9 mouse cellular contexts compared by ENCODE assay signal in genomic region chr15:103216052-103216451, GRCm38 (mm10). TPM values are rescaled to one million over a fixed set of nuclear protein-coding genes. Genes with fewer than 3 reads are reported as not detected.
DNase-seq lines count a peak whose midpoint lies in the region; ATAC-seq and TF ChIP-seq lines count a peak whose summit lies in the region.
"Had no signal": no experiment of that assay in that cellular context is flagged by ENCODE, and none has a peak within 500 bp of the region (broad histone marks: within the 10 kb centered on the region; RNA-seq: fewer than 3 reads in every experiment).

No protein-coding gene starts in this region.

- H3K9ac ChIP-seq in lung, embryonic 14.5 days: peak overlapping the region; percentile 46; the same call in 1 of the 2 replicates
- no peak overlapping the region for H3K9ac ChIP-seq in limb, embryonic 11.5 days (ENCODE audit: low read length)

- peaks cover 9% of the 10 kb centered on the region; the same call in 1 of the 2 replicates for H3K4me1 ChIP-seq in lung, embryonic 14.5 days (ENCODE audit: insufficient read depth)
- H3K4me1 ChIP-seq in forebrain, embryonic 10.5 days: peaks cover 51% of the 10 kb centered on the region
- peaks cover 12% of the 10 kb centered on the region for H3K4me1 ChIP-seq in limb, embryonic 11.5 days (ENCODE audit: control insufficient read depth, insufficient read depth, low read length)

- H3K9me3 ChIP-seq in lung, embryonic 14.5 days (ENCODE audit: low read depth, low read length): no peaks in the 10 kb centered on the region
- H3K9me3 ChIP-seq in forebrain, embryonic 10.5 days: no peaks in the 10 kb centered on the region
- H3K9me3 ChIP-seq in limb, embryonic 11.5 days (ENCODE audit: control insufficient read depth, low read length): no peaks in the 10 kb centered on the region

- H3K27me3 ChIP-seq in lung, embryonic 14.5 days (ENCODE audit: insufficient read depth, low read length): no peaks in the 10 kb centered on the region
- H3K27me3 ChIP-seq in forebrain, embryonic 10.5 days (ENCODE audit: poor library complexity, severe bottlenecking): no peaks in the 10 kb centered on the region
- no peaks in the 10 kb centered on the region for H3K27me3 ChIP-seq in limb, embryonic 11.5 days (ENCODE audit: control insufficient read depth, insufficient read depth, low read length)

- no peak for DNase-seq in lung, embryonic 14.5 days
- no peak for DNase-seq in lung, postnatal 14 days
- no peak for DNase-seq in forebrain, embryonic 10.5 days (ENCODE audit: extremely low spot score, low spot score)
- DNase-seq in limb, embryonic 11.5 days (ENCODE audit: low spot score): no peak
- DNase-seq in retina, postnatal 1 day: peak; percentile 11
- DNase-seq in layer of hippocampus, postnatal 10 days (ENCODE audit: low spot score in 2 of 2): no peak
- DNase-seq in thymus, postnatal 14 days: no peak
- DNase-seq: adrenal gland, adult 8-10 months had no signal

- H3K36me3 ChIP-seq in lung, embryonic 14.5 days (ENCODE audit: insufficient read depth): peaks cover 22% of the 10 kb centered on the region
- peaks cover 48% of the 10 kb centered on the region for H3K36me3 ChIP-seq in forebrain, embryonic 10.5 days (replicated peaks)
- H3K36me3 ChIP-seq in limb, embryonic 11.5 days (ENCODE audit: control insufficient read depth, insufficient read depth, low read length): peaks cover 6% of the 10 kb centered on the region; the same call in 1 of the 2 replicates

- ATAC-seq in lung, embryonic 14.5 days (ENCODE audit: insufficient read depth): peak; percentile 12; the same call in 1 of the 2 replicates
- ATAC-seq in limb, embryonic 11.5 days (ENCODE audit: insufficient number of reproducible peaks, low FRiP score, low TSS enrichment, low read depth): no peak

- H3K4me3 ChIP-seq in lung, embryonic 14.5 days (ENCODE audit: low read depth, low read length): peak overlapping the region; percentile 40; the same call in 1 of the 2 replicates
- peak overlapping the region; percentile 52 for H3K4me3 ChIP-seq in forebrain, embryonic 10.5 days
- H3K4me3 ChIP-seq in limb, embryonic 11.5 days (ENCODE audit: low read depth, low read length): no peak overlapping the region

- H3K27ac ChIP-seq in lung, embryonic 14.5 days (ENCODE audit: low read depth): peak overlapping the region; percentile 92
- H3K27ac ChIP-seq in forebrain, embryonic 10.5 days: peak overlapping the region; percentile 92
- H3K27ac ChIP-seq in limb, embryonic 11.5 days (replicated peaks; ENCODE audit: low read depth, low read length): peak overlapping the region; percentile 96

- no peak for TF ChIP-seq CTCF in lung, embryonic 14.5 days (IDR thresholded peaks at IDR 0.05; ENCODE audit: low read depth)

- WGBS in lung, embryonic 14.5 days: 18% methylated on average over 2 of the region's 2 CpGs
- 8% methylated on average over 2 of the region's 2 CpGs for WGBS in forebrain, embryonic 10.5 days
- 19% methylated on average over 2 of the region's 2 CpGs for WGBS in limb, embryonic 11.5 days

- peak overlapping the region; percentile 65 for H3K4me2 ChIP-seq in lung, embryonic 14.5 days
- peak overlapping the region; percentile 67 for H3K4me2 ChIP-seq in limb, embryonic 11.5 days (ENCODE audit: low read depth, severe bottlenecking)

RNA-seq across cellular contexts. Expression of gene Cbx5, which starts 23.6 kb away (rescaled TPM):
- 144 and 151 TPM in 2 replicates for polyA plus RNA-seq in lung, embryonic 14.5 days (2014; fragmentation: Nextera tagmentation; extraction: Ambion mirVana)
- 212 and 221 TPM in 2 replicates for polyA plus RNA-seq in forebrain, embryonic 10.5 days (2016; fragmentation: Nextera tagmentation; extraction: Ambion mirVana)
- polyA plus RNA-seq in limb, embryonic 11.5 days (2014; fragmentation: Nextera tagmentation; extraction: Ambion mirVana): 210 and 225 TPM in 2 replicates
- total RNA-seq in layer of hippocampus, postnatal 10 days (2021): 100 to 1,000 TPM; 181 to 188 TPM

RNA-seq across cellular contexts. Expression of gene Hnrnpa1, which starts 24.2 kb away (rescaled TPM):
- polyA plus RNA-seq in lung, embryonic 14.5 days (2014; fragmentation: Nextera tagmentation; extraction: Ambion mirVana): 1,022 and 1,035 TPM in 2 replicates
- 1,920 and 1,979 TPM in 2 replicates for polyA plus RNA-seq in forebrain, embryonic 10.5 days (2016; fragmentation: Nextera tagmentation; extraction: Ambion mirVana)
- polyA plus RNA-seq in limb, embryonic 11.5 days (2014; fragmentation: Nextera tagmentation; extraction: Ambion mirVana): 1,585 and 1,592 TPM in 2 replicates
- 100 to 1,000 TPM; 399 to 417 TPM for total RNA-seq in layer of hippocampus, postnatal 10 days (2021)

RNA-seq across cellular contexts. Expression of gene Nfe2, which starts 42.2 kb away (rescaled TPM):
- 3.9 TPM in 2 replicates for polyA plus RNA-seq in lung, embryonic 14.5 days (2014; fragmentation: Nextera tagmentation; extraction: Ambion mirVana)
- polyA plus RNA-seq in forebrain, embryonic 10.5 days (2016; fragmentation: Nextera tagmentation; extraction: Ambion mirVana): 5.5 and 8.3 TPM in 2 replicates
- 5.4 and 7.7 TPM in 2 replicates for polyA plus RNA-seq in limb, embryonic 11.5 days (2014; fragmentation: Nextera tagmentation; extraction: Ambion mirVana)
- total RNA-seq in layer of hippocampus, postnatal 10 days (2021): under 1 TPM in 1 of 2 experiments, not detected in 1; 0.39 TPM
- total RNA-seq: gastrocnemius, adult 18-20 months had no signal

RNA-seq across cellular contexts. Expression of gene Smug1, which starts 49.2 kb away (rescaled TPM):
- 18.0 and 18.1 TPM in 2 replicates for polyA plus RNA-seq in lung, embryonic 14.5 days (2014; fragmentation: Nextera tagmentation; extraction: Ambion mirVana)
- 21.7 and 21.8 TPM in 2 replicates for polyA plus RNA-seq in forebrain, embryonic 10.5 days (2016; fragmentation: Nextera tagmentation; extraction: Ambion mirVana)
- 14.4 and 14.7 TPM in 2 replicates for polyA plus RNA-seq in limb, embryonic 11.5 days (2014; fragmentation: Nextera tagmentation; extraction: Ambion mirVana)
- total RNA-seq in layer of hippocampus, postnatal 10 days (2021): 10 to 100 TPM; 15.1 to 17.4 TPM

RNA-seq across cellular contexts. Expression of gene Copz1, which starts 56.5 kb away (rescaled TPM):
- polyA plus RNA-seq in lung, embryonic 14.5 days (2014; fragmentation: Nextera tagmentation; extraction: Ambion mirVana): 304 and 306 TPM in 2 replicates
- polyA plus RNA-seq in forebrain, embryonic 10.5 days (2016; fragmentation: Nextera tagmentation; extraction: Ambion mirVana): 279 and 280 TPM in 2 replicates
- polyA plus RNA-seq in limb, embryonic 11.5 days (2014; fragmentation: Nextera tagmentation; extraction: Ambion mirVana): 320 and 334 TPM in 2 replicates
- 100 to 1,000 TPM; 111 to 112 TPM for total RNA-seq in layer of hippocampus, postnatal 10 days (2021)
